8 mouse cellular contexts compared by ENCODE assay signal in genomic region chr1:92910239-92910885, GRCm38 (mm10). TPM values are rescaled to one million over a fixed set of nuclear protein-coding genes. Genes with fewer than 3 reads are reported as not detected.
DNase-seq lines count a peak whose midpoint lies in the region; ATAC-seq lines count a peak whose summit lies in the region.

Rnpepl1 (plus strand) TSS chr1:92910783.

- WGBS in embryonic facial prominence, embryonic 11.5 days: under 1% methylated on average over 45 of the region's 57 CpGs
- WGBS in limb, embryonic 11.5 days: 1% methylated on average over 39 of the region's 57 CpGs
- under 1% methylated on average over 45 of the region's 57 CpGs for WGBS in midbrain, embryonic 12.5 days

- peaks cover 3% of the 10 kb centered on the region; the same call in 1 of the 2 replicates for H3K27me3 ChIP-seq in embryonic facial prominence, embryonic 11.5 days (ENCODE audit: control insufficient read depth, insufficient read depth, low read length)
- no peaks in the 10 kb centered on the region for H3K27me3 ChIP-seq in limb, embryonic 11.5 days (ENCODE audit: control insufficient read depth, insufficient read depth, low read length)
- peaks cover 20% of the 10 kb centered on the region for H3K27me3 ChIP-seq in midbrain, embryonic 12.5 days

- peak; percentile 50; the same call in 1 of the 2 replicates for ATAC-seq in embryonic facial prominence, embryonic 11.5 days (replicated peaks; ENCODE audit: insufficient number of reproducible peaks, low FRiP score, low TSS enrichment, low read depth)
- peak; percentile 37 for ATAC-seq in limb, embryonic 11.5 days (ENCODE audit: insufficient number of reproducible peaks, low FRiP score, low TSS enrichment, low read depth)
- peak; percentile 67 for ATAC-seq in midbrain, embryonic 12.5 days (ENCODE audit: low FRiP score, low read depth)

- H3K9me3 ChIP-seq in embryonic facial prominence, embryonic 11.5 days (replicated peaks; ENCODE audit: control insufficient read depth, low read length): no peaks in the 10 kb centered on the region
- H3K9me3 ChIP-seq in limb, embryonic 11.5 days (ENCODE audit: control insufficient read depth, low read length): no peaks in the 10 kb centered on the region
- H3K9me3 ChIP-seq in midbrain, embryonic 12.5 days: no peaks in the 10 kb centered on the region

- peak within 1 kb of the TSS; percentile 89 for H3K9ac ChIP-seq in embryonic facial prominence, embryonic 11.5 days (replicated peaks; ENCODE audit: low read length)
- H3K9ac ChIP-seq in limb, embryonic 11.5 days (ENCODE audit: low read length): peak within 1 kb of the TSS; percentile 90
- H3K9ac ChIP-seq in midbrain, embryonic 12.5 days (replicated peaks): peak within 1 kb of the TSS; percentile 97

- H3K4me1 ChIP-seq in embryonic facial prominence, embryonic 11.5 days (ENCODE audit: control insufficient read depth, insufficient read depth, low read length): peaks cover 8% of the 10 kb centered on the region
- peaks cover 18% of the 10 kb centered on the region for H3K4me1 ChIP-seq in limb, embryonic 11.5 days (ENCODE audit: control insufficient read depth, insufficient read depth, low read length)
- H3K4me1 ChIP-seq in midbrain, embryonic 12.5 days: peaks cover 41% of the 10 kb centered on the region

- DNase-seq in 3134 (ENCODE audit: extremely low read depth, insufficient read length, low spot score): peak; percentile 83
- peak; percentile 63 for DNase-seq in adrenal gland, adult 8-10 months
- DNase-seq in embryonic facial prominence, embryonic 11.5 days (ENCODE audit: low spot score): peak; percentile 83
- peak; percentile 98 for DNase-seq in heart, adult 11 months
- peak; percentile 76 for DNase-seq in kidney, adult 11 months
- peak; percentile 79 for DNase-seq in limb, embryonic 11.5 days (ENCODE audit: low spot score)
- DNase-seq in skeletal muscle tissue, adult 2 months (ENCODE audit: low read depth, low spot score): peak; percentile 43

- peak within 1 kb of the TSS; percentile 79 for H3K27ac ChIP-seq in embryonic facial prominence, embryonic 11.5 days (replicated peaks; ENCODE audit: low read depth, low read length)
- peak within 1 kb of the TSS; percentile 79 for H3K27ac ChIP-seq in limb, embryonic 11.5 days (replicated peaks; ENCODE audit: low read depth, low read length)
- H3K27ac ChIP-seq in midbrain, embryonic 12.5 days (replicated peaks): peak within 1 kb of the TSS; percentile 94

- peaks cover 4% of the 10 kb centered on the region for H3K36me3 ChIP-seq in embryonic facial prominence, embryonic 11.5 days (replicated peaks; ENCODE audit: control insufficient read depth, insufficient read depth, low read depth, low read length)
- peaks cover 3% of the 10 kb centered on the region; the same call in 1 of the 2 replicates for H3K36me3 ChIP-seq in limb, embryonic 11.5 days (ENCODE audit: control insufficient read depth, insufficient read depth, low read length)
- H3K36me3 ChIP-seq in midbrain, embryonic 12.5 days: peaks cover 12% of the 10 kb centered on the region

- H3K4me2 ChIP-seq in embryonic facial prominence, embryonic 11.5 days (ENCODE audit: low read depth, low read length): peak within 1 kb of the TSS; percentile 95
- H3K4me2 ChIP-seq in limb, embryonic 11.5 days (ENCODE audit: low read depth, severe bottlenecking): peak within 1 kb of the TSS; percentile 93
- H3K4me2 ChIP-seq in midbrain, embryonic 12.5 days (replicated peaks): peak within 1 kb of the TSS; percentile 90

- H3K4me3 ChIP-seq in embryonic facial prominence, embryonic 11.5 days (ENCODE audit: low read depth, low read length): peak within 1 kb of the TSS; percentile 80
- H3K4me3 ChIP-seq in limb, embryonic 11.5 days (ENCODE audit: low read depth, low read length): peak within 1 kb of the TSS; percentile 72
- H3K4me3 ChIP-seq in midbrain, embryonic 12.5 days: peak within 1 kb of the TSS; percentile 93

RNA-seq across cellular contexts. Expression of gene Rnpepl1, which starts in this region (rescaled TPM):
- total RNA-seq in adrenal gland, adult 8-10 months (2022): 10 to 100 TPM; 64.1 to 84.4 (median 76.6) TPM
- 13.3 and 15.7 TPM in 2 replicates for polyA plus RNA-seq in embryonic facial prominence, embryonic 11.5 days (2014; fragmentation: Nextera tagmentation; extraction: Ambion mirVana)
- polyA plus RNA-seq in limb, embryonic 11.5 days (2014; fragmentation: Nextera tagmentation; extraction: Ambion mirVana): 19.6 and 23.8 TPM in 2 replicates
- polyA plus RNA-seq in midbrain, embryonic 12.5 days (2016; fragmentation: Nextera tagmentation; extraction: Ambion mirVana): 27.6 and 29.9 TPM in 2 replicates

Comparison
In these comparisons a context has a peak if more than half of its experiments do, and no peak if none do; other contexts are left out.
1. Peak in every context shown above with its lines: DNase-seq, ATAC-seq, H3K4me3 ChIP-seq and H3K27ac ChIP-seq.
2. DNase-seq: peak in every context shown above with its lines; median percentile 98 in heart, adult 11 months; 83 in 3134; 83 in embryonic facial prominence, embryonic 11.5 days; 79 in limb, embryonic 11.5 days; 76 in kidney, adult 11 months; 63 in adrenal gland, adult 8-10 months; 43 in skeletal muscle tissue, adult 2 months.